Mouse (Mus musculus): ENCODE data around the gene Tiam1.

GRCm38 (mm10) chr16:90184135-90184534 is 40.6 kb upstream of the Tiam1 start:
- TF ChIP-seq POLR2A (IDR thresholded peaks at IDR 0.05; ENCODE audit: borderline replicate concordance, control insufficient read depth, low read depth, low read length): no peak
- TF ChIP-seq CTCF (IDR thresholded peaks at IDR 0.05; ENCODE audit: control insufficient read depth, insufficient read depth, low read length): no peak
